Mouse (Mus musculus) midbrain, embryonic 15.5 days (tissue): ENCODE measurements around the gene Gipc3. TPM values are rescaled to one million over a fixed set of nuclear protein-coding genes. Genes with fewer than 3 reads are reported as not detected.

ENCODE experiments used
- ATAC-seq: fragments of 200-750 bp; cut with Nextera tagmentation; replicated peaks from 2 replicates; pipeline ENCODE4 v1.8.0; 2017; ENCODE audit warnings: moderate TSS enrichment
- H3K27ac ChIP-seq: fragments of 300-500 bp; sonication (generic); 2 replicates; pipeline ENCODE4 v1.5.1; 2015; ENCODE audit warnings: mild to moderate bottlenecking, inconsistent platforms
- H3K27me3 ChIP-seq: fragments of 300-500 bp; sonication (generic); replicated peaks from 2 replicates; pipeline ENCODE4 v1.6.1; 2015; ENCODE audit warnings: inconsistent platforms
- H3K36me3 ChIP-seq: fragments of 300-500 bp; sonication (generic); replicated peaks from 2 replicates; pipeline ENCODE4 v1.6.1; 2015; ENCODE audit warnings: inconsistent platforms
- H3K4me1 ChIP-seq: fragments of 300-500 bp; sonication (generic); 2 replicates; pipeline ENCODE4 v1.6.1; 2015; ENCODE audit warnings: inconsistent platforms
- H3K4me2 ChIP-seq: fragments of 300-500 bp; sonication (generic); 2 replicates; pipeline ENCODE4 v1.6.1; 2015; ENCODE audit warnings: inconsistent platforms, mild to moderate bottlenecking, moderate library complexity
- H3K4me3 ChIP-seq: fragments of 300-500 bp; sonication (generic); 2 replicates; pipeline ENCODE4 v1.5.1; 2015; ENCODE audit warnings: mild to moderate bottlenecking, inconsistent platforms
- H3K9ac ChIP-seq: fragments of 300-500 bp; sonication (generic); 2 replicates; pipeline ENCODE4 v1.6.1; 2015; ENCODE audit warnings: mild to moderate bottlenecking, inconsistent platforms
- H3K9me3 ChIP-seq: fragments of 300-500 bp; sonication (generic); 2 replicates; pipeline ENCODE4 v1.6.1; 2016; ENCODE audit warnings: inconsistent platforms
- WGBS: fragments of 180-500 bp; shearing (Covaris S2); methylation state at CpG from one replicate; pipeline ENCODE4 v1.1.7; 2015; ENCODE audit warnings: mixed read lengths; 5-methylcytosine and 5-hydroxymethylcytosine counted together
- polyA plus RNA-seq: library from polyadenylated mRNA; unstranded; fragments of >200 nt; fragmentation: Nextera tagmentation; extraction: Ambion mirVana; gene quantifications from 2 replicates; pipeline ENCODE4 v1.2.1, GENCODE M21; 2015

Gipc3 gene
- polyA plus RNA-seq: not detected in 2 replicates

DNA sequence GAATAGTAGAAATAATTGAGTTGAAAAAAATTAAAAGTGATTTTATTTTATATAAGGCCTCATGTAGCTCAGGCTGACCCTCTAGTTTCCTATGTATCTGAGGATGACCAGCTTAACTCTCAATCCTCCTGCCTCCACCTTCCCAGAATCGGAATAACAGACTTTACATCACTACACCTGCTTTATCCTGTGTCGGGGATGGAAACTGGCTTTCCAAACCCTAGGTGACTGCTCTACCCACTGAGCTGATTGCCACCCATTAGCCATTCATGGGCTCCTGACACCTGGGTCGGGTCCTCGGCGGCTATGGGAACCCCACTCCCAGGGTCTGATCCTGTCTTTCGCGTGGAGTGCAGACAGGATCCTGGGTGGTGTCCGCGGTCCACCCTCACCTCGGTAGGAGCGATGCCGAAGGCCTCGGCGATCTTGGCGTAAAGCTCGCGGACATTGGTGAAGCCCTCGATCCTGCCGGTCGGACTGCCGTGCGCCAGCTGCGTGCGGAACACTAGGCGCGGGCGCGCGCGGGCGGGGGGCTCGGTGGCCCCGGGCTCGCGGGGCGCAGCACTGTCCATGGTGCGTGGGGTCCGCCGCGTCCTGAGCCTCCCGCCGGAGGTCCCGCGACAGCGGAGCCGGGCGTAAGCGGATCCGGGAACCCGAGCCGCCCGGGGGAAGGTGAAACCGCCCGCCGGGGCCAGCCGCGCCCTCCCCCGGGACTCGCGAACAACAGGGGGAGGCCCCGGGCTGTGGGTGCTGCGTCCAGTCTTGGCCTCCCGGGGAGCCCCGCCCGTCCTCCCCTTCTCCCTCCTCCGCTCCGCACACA lies at the start of gene Gipc3:
Gene Gipc3 (minus strand): TSS at position 581 of the 820 bp plus-strand sequence.
- Histone ChIP-seq H3K4me1 (peaks cover 18% of the 10 kb centered on the region), H3K36me3 (no peaks in the 10 kb centered on the region), H3K4me2 (peak within 1 kb of the TSS; percentile 61), H3K9me3 (no peaks in the 10 kb centered on the region), H3K27me3 (peaks cover 57% of the 10 kb centered on the region), H3K27ac (no peak within 1 kb of the TSS), H3K9ac (peak within 1 kb of the TSS; percentile 41), H3K4me3 (peak within 1 kb of the TSS; percentile 35)
- ATAC-seq: no peak
- WGBS: 8% methylated on average over 50 of the region's 67 CpGs

DNA sequence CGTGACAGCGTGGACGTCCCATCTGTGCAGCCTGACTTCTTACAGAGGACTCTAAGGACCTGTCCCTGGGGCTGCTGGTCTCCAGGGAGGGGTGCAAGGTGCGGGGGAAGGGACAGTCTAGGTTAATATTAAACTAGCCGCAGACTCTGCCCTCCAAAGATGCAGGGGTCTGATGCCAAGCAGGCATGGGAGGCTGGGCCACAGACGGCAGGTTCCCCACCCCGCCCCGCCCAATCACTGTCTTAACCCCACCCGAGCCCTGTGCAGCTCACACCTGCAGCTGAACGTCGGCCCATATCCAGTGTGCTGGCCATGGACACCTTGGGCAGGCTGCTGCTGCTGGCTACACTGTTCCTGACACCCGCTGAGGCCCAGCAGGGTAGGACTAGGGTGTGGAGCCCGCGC lies 49.7 kb upstream of the Gipc3 start, which contains the start of gene Smim24:
Gene Smim24 (plus strand): TSS at position 271 of the 405 bp plus-strand sequence.
- WGBS: 64% methylated on average over 14 of the region's 14 CpGs
- H3K4me3 ChIP-seq: peak within 1 kb of the TSS; percentile 15; the same call in 1 of the 2 replicates
- no peak within 1 kb of the TSS for H3K9ac ChIP-seq
- peaks cover 3% of the 10 kb centered on the region; the same call in 1 of the 2 replicates for H3K36me3 ChIP-seq
- peak within 1 kb of the TSS; percentile 36 for H3K4me2 ChIP-seq
- no peaks in the 10 kb centered on the region for H3K9me3 ChIP-seq
- H3K27ac ChIP-seq: no peak within 1 kb of the TSS
- no peak for ATAC-seq
- H3K27me3 ChIP-seq: no peaks in the 10 kb centered on the region
- H3K4me1 ChIP-seq: peaks cover 23% of the 10 kb centered on the region

DNA sequence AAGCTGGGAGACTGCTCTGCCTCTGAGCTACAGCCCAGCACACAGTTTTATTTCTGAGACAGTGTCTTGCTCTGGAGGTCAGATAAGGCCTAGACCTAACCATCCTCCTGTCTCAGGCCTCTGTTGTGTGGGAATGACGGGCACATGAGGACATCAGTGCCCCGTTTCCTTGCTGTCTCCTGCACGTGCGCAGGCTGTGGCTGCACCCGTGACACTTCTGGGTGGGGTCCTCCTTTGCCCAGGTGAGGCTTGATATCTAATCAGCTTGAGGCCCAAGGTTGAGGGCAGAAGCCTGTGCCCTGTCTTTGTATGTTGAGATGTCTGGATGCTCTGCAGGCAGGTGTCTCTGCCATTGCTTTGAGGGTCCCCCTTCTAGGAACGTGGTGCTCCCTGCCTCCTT lies 49.2 kb upstream of the Gipc3 start:
- peaks cover 23% of the 10 kb centered on the region for H3K4me1 ChIP-seq
- H3K9ac ChIP-seq: no peak overlapping the region
- no peak overlapping the region for H3K4me2 ChIP-seq
- H3K27ac ChIP-seq: no peak overlapping the region
- no peaks in the 10 kb centered on the region for H3K27me3 ChIP-seq
- peaks cover 8% of the 10 kb centered on the region; the same call in 1 of the 2 replicates for H3K36me3 ChIP-seq
- no peak for ATAC-seq
- H3K4me3 ChIP-seq: no peak overlapping the region
- H3K9me3 ChIP-seq: no peaks in the 10 kb centered on the region
- WGBS: 86% methylated on average over 6 of the region's 6 CpGs

DNA sequence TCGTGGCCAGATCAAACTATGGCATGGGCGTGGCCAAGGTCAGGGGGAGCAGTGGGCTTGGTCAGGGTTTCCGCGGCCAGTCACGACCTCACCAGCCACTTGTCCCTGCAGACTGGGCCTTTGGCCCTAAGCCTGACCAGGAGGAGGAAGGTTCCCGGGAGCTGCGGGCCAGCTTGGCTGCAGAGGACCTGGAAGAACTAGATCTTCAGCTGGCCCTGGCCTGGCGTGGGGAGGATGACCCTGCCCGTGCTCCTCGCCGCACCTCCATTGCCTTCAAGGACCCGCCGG lies 47.6 kb upstream of the Gipc3 start:
- Histone ChIP-seq H3K4me2 (no peak overlapping the region), H3K27ac (no peak overlapping the region), H3K9me3 (no peaks in the 10 kb centered on the region), H3K27me3 (no peaks in the 10 kb centered on the region), H3K9ac (no peak overlapping the region), H3K4me1 (peaks cover 20% of the 10 kb centered on the region), H3K36me3 (peaks cover 10% of the 10 kb centered on the region; the same call in 1 of the 2 replicates), H3K4me3 (no peak overlapping the region)
- ATAC-seq: no peak
- WGBS: 93% methylated on average over 13 of the region's 13 CpGs

DNA sequence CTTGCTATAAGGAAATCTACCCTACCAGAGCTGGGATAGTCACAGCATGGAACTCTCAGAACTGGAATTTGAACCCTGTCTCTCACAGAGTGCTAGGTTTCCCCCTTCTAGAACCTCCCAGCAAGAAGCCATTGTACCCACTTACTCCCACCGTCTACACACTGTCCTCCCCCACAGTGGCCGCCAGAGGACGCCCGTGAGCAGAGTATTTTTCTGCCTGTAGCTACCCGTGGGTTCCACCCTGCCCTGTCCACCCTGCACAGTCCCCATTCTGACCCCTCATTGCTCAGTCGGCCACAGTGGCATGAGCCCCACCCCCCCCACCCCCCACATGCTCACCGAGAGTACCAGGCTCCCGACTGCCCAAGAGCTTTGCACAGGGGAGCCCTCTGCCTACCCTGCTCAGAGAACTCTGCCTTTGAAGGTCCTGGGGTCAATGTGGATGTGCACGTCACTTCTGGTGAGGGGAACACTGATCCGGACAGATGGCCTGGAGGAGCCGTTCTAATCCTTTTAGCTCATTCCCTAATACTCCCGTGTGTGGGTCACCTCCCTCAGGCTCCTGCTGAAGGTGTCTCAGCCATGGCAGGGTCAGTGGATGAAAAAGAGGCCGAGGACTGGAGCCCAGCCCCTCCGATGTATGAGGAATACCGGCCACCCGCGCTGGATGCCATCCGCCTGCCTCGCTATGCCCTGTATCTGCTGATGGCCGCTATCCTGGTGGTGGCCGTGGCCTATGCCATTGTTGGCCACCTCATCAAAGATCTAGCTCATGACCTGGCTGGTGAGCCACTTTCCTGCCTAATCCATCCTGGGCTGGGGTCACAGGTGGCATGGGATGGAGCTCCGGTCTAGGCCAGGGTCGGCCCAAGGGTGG lies 47.0 kb upstream of the Gipc3 start:
- Histone ChIP-seq H3K4me2 (no peak overlapping the region), H3K27ac (no peak overlapping the region), H3K27me3 (no peaks in the 10 kb centered on the region), H3K4me3 (no peak overlapping the region), H3K9me3 (no peaks in the 10 kb centered on the region), H3K9ac (no peak overlapping the region), H3K36me3 (peaks cover 10% of the 10 kb centered on the region; the same call in 1 of the 2 replicates), H3K4me1 (peaks cover 26% of the 10 kb centered on the region)
- WGBS: 55% methylated on average over 23 of the region's 23 CpGs
- ATAC-seq: peak; percentile 27; the same call in 1 of the 2 replicates

DNA sequence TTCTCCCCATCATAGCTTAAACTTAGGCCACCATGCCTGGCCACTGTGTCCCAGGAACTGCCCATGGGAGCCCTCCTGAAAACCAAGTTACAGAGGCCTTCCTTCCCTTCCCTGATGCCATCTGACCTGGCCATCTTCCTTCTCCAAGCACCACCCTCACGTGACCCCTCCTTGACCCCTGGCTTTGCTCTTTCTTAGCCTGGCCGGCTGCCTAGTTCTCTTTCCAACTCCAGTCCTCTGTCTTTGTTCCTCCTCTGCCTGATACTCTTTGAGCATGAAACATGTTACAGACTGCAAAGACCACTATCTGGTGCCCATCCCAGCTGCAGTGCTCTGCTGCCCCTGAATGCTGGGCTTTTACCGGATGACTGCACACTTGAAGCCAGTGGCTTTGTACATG lies 46.3 kb upstream of the Gipc3 start:
- WGBS: 45% methylated on average over 3 of the region's 3 CpGs
- H3K36me3 ChIP-seq: peaks cover 10% of the 10 kb centered on the region; the same call in 1 of the 2 replicates
- H3K4me2 ChIP-seq: no peak overlapping the region
- H3K4me1 ChIP-seq: peaks cover 28% of the 10 kb centered on the region
- no peak overlapping the region for H3K27ac ChIP-seq
- no peak overlapping the region for H3K9ac ChIP-seq
- no peaks in the 10 kb centered on the region for H3K9me3 ChIP-seq
- no peak overlapping the region for H3K4me3 ChIP-seq
- no peaks in the 10 kb centered on the region for H3K27me3 ChIP-seq
- no peak for ATAC-seq

DNA sequence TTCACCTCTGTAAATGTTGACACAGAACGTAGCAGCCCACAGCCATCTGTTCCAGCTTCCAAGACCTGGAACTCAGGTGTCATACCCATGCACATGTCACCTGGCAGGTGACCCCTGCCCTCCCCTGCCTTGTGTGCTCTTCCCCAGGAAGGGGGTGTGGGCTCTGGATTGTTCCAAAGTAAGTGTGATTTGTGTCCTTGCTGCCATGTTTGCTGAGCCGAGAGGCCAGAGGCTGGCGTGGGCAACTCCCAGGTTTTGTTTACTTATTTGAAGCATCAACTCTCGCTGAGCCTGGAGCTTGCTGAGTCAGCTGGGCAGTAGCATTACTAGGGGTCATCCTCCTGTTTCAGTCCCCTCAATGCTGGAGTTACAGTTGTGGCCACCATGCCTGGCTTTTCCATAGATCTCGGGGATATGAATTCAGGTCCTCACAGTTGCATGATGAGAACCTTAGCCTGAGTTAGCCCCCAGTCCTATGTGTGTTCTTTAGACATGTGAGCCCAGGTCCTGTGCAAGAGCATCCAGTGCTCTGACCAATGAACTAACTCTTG lies 45.5 kb upstream of the Gipc3 start, which contains the start of gene Gm48552:
Gene Gm48552 (plus strand): TSS at position 501 of the 551 bp plus-strand sequence.
- no peak within 1 kb of the TSS for H3K27ac ChIP-seq
- H3K4me1 ChIP-seq: peaks cover 26% of the 10 kb centered on the region
- no peak within 1 kb of the TSS for H3K9ac ChIP-seq
- no peak within 1 kb of the TSS for H3K4me3 ChIP-seq
- no peak within 1 kb of the TSS for H3K4me2 ChIP-seq
- no peak for ATAC-seq
- H3K27me3 ChIP-seq: no peaks in the 10 kb centered on the region
- no peaks in the 10 kb centered on the region for H3K9me3 ChIP-seq
- H3K36me3 ChIP-seq: peaks cover 10% of the 10 kb centered on the region; the same call in 1 of the 2 replicates
- 82% methylated on average over 5 of the region's 5 CpGs for WGBS

DNA sequence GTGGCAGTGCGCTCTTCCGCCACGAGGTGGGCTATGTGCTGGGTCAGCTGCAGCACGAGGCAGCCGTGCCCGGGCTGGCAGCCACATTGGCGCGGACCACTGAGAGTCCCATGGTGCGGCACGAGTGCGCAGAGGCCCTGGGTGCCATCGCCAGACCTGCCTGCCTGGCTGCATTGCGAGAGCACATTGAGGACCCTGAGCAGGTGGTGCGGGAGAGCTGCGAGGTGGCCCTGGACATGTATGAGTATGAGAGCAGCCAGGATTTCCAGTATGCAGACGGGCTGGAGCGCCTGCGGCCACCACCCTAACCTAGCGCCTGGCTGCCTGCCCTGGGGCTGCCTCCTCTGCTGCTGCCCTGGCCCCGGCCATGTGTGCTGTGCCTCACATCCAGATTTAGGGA lies 44.6 kb upstream of the Gipc3 start:
- H3K4me3 ChIP-seq: no peak overlapping the region
- no peak overlapping the region for H3K27ac ChIP-seq
- H3K9me3 ChIP-seq: no peaks in the 10 kb centered on the region
- peaks cover 10% of the 10 kb centered on the region; the same call in 1 of the 2 replicates for H3K36me3 ChIP-seq
- no peaks in the 10 kb centered on the region for H3K27me3 ChIP-seq
- WGBS: 94% methylated on average over 20 of the region's 20 CpGs
- H3K9ac ChIP-seq: no peak overlapping the region
- peaks cover 18% of the 10 kb centered on the region for H3K4me1 ChIP-seq
- no peak overlapping the region for H3K4me2 ChIP-seq
- ATAC-seq: no peak

DNA sequence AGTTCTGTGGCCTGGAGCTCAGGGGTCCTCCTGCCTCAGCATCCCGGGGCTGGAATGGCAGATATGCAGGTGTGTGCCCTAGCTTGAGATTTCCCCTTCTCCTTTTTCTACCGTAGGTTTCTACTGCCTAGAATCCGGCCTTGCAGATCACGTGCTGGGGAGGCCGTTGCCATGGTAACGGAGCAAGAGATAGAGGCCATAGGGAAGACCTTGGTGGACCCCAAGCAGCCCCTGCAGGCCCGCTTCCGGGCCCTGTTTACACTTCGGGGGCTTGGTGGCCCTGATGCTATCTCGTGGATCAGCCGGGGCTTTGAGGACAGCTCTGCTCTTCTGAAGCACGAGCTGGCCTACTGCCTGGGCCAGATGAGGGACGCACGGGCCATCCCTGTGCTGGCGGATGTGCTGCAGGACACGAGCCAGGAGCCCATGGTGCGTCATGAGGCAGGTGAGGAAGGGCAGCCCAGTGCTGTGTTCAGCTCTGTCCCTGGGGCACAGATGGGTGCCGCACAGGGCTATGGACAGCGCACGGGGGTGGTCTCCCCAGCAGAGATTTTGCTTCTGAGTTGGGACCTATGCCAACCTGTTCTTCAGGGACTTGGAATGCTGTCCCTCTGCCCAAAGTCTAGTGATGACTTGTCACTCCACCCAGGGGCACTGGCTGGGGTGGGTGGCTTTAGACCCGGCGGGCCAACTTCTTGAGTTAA lies 42.7 kb upstream of the Gipc3 start:
- peak overlapping the region; percentile 77 for H3K4me2 ChIP-seq
- H3K27ac ChIP-seq: no peak overlapping the region
- peak overlapping the region; percentile 81; the same call in 1 of the 2 replicates for H3K4me3 ChIP-seq
- ATAC-seq: no peak
- WGBS: 80% methylated on average over 22 of the region's 22 CpGs
- no peak overlapping the region for H3K9ac ChIP-seq
- H3K27me3 ChIP-seq: no peaks in the 10 kb centered on the region
- peaks cover 18% of the 10 kb centered on the region for H3K4me1 ChIP-seq
- peaks cover 10% of the 10 kb centered on the region; the same call in 1 of the 2 replicates for H3K36me3 ChIP-seq
- no peaks in the 10 kb centered on the region for H3K9me3 ChIP-seq

DNA sequence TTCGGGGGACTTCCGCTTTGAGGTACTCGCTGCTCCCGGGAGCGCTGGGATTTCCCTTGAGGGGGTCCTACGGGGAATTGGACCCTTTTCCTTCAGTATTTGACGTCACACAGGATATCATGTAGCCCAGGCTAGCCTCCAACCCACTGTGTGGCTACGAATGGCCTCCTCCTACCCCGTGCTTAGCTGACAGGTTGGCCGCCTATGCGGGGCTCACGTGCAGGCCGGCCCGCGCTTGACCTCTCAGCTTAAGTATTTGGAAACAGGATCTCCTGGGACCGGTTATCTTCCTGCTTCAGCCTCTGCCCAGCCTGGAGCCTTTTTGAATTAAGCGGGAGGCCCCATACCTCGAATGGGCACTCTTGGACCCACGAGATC lies 41.5 kb upstream of the Gipc3 start:
- peak overlapping the region; percentile 77 for H3K4me2 ChIP-seq
- H3K27me3 ChIP-seq: no peaks in the 10 kb centered on the region
- peaks cover 10% of the 10 kb centered on the region; the same call in 1 of the 2 replicates for H3K36me3 ChIP-seq
- peak overlapping the region; percentile 81 for H3K4me3 ChIP-seq
- no peaks in the 10 kb centered on the region for H3K9me3 ChIP-seq
- H3K4me1 ChIP-seq: peaks cover 17% of the 10 kb centered on the region
- WGBS: under 1% methylated on average over 19 of the region's 19 CpGs
- peak; percentile 45 for ATAC-seq
- peak overlapping the region; percentile 81 for H3K27ac ChIP-seq
- peak overlapping the region; percentile 71 for H3K9ac ChIP-seq

DNA sequence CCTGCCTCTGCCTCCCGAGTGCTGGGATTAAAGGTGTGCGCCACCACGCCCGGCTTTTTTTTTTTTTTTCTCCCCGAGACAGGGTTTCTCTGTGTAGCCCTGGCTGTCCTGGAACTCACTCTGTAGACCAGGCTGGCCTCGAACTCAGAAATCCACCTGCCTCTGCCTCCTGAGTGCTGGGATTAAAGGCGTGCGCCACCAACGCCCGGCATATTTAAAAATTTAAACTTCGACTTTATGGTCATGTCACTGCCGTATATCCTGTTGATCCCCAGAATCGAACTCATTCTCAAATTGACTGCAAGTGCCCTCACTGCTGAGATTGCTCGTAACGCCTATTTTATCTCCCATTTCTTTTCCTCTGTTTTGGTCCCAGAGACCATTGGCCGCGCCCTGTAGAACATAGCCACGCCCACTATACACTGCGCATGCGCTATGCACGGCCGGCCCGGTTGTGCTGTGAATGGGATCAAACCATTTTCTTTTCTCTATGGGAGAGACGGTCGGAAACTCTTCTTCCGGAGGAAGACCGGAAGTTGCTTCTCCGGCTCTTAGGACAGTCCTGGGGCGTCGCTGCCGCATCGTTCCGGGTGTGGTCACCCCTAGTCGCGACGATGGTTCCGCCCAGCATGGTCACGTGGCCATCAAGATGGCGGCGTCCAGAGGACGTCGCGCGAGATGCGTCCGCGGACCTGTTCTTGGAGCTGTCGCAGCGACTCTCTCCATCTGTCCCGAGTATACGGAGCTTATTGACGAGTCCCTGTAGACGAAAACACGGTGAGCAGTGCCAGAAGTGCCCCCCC lies 40.9 kb upstream of the Gipc3 start, which contains the start of the genes Dohh and Gm48551:
Gene Dohh (plus strand): TSS at position 627 of the 803 bp plus-strand sequence.
Gene Gm48551 (plus strand): TSS at position 665 of the 803 bp plus-strand sequence.
- peak within 1 kb of the TSS; percentile 71 for H3K9ac ChIP-seq
- peak within 1 kb of the TSS; percentile 81 for H3K4me3 ChIP-seq
- H3K36me3 ChIP-seq: peaks cover 10% of the 10 kb centered on the region; the same call in 1 of the 2 replicates
- peak within 1 kb of the TSS; percentile 77 for H3K4me2 ChIP-seq
- no peaks in the 10 kb centered on the region for H3K27me3 ChIP-seq
- peak within 1 kb of the TSS; percentile 81 for H3K27ac ChIP-seq
- peak; percentile 94 for ATAC-seq
- no peaks in the 10 kb centered on the region for H3K9me3 ChIP-seq
- H3K4me1 ChIP-seq: peaks cover 18% of the 10 kb centered on the region
- WGBS: 7% methylated on average over 54 of the region's 54 CpGs
